Mouse (Mus musculus): ENCODE measurements around the gene Pknox1.

Gene Pknox1

DNA sequence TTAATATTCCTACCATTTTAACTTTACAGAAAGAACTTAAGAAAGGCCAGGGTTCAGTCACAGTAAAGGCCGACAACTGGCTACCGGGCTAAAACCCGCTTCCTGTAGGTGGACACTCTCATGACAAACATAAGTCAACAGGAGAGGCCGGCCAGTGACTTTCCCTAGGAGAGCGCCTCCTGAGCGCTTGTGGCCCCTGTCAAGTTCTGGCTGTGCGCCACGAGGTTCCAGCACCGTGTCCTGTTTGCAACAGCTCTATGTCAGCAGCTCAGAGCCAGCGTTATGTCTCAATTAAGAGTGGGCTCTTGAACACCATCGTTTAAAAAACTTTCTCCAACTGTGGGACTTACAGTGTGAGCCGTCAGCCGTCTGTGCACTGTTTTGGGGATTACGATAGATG is 87.6 kb downstream of the Pknox1 start:
- DNase-seq (ENCODE audit: low spot score in 2 of 2): no peak

DNA sequence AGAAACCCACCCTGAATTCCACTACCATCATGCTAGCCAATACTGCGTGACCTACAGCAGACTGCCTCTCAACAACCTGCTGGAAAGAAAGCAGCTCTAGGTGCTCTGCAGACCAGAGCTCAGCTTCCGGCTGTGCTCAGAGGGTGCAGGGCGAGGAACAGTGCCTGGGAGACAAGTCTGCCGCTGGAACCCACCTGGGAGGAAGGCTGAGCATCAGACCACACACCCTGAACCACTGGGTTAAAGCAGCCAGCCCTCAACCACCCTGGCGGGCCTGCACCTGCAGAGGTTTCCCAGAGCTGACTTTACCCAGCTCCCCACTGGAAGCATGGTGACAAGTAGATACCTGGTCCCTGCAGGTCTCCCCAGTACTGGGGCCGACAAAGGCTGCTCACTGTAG is 88.7 kb downstream of the Pknox1 start:
- no peak for DNase-seq (ENCODE audit: low spot score in 2 of 2)

DNA sequence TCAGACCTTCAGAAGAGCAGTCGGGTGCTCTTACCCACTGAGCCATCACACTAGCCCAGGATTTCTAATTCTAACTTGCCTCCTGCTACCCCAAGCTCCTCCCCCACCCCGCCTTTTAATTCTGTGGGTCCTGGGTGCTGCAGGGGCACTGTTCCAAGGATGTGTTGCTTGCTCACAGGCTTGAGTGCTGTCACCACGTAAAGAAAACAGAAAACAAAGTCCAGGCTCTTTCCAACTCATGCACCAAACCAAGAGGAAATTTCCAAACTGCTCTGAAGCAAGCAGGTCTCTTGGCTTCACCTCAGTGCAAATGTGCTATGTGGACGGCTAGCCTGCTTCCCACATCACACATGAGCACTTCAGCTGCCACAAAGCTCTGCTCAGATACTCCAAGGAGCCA is 90.8 kb downstream of the Pknox1 start:
- no peak for DNase-seq (ENCODE audit: low spot score in 2 of 2)

GRCm38 (mm10) chr17:31656682-31657081 is 92.1 kb downstream of the Pknox1 start:
- DNase-seq (ENCODE audit: low spot score in 2 of 2): no peak
